Mouse (Mus musculus) heart, postnatal 14 days (tissue): ENCODE measurements at regions not wholly inside any gene's neighbourhood (a gene's known extent, or its start where the extent isn't known, plus 50 kb on each side); places are given as distances from the start of the nearest gene placed in this dataset.

Experiments
- DNase-seq, 2 experiments: peaks; one replicate each; pipeline ENCODE4 v3.0.0; 2021 to 2022
- intact Hi-C: fragments of 180-260 bp; cut with DNase I; formaldehyde crosslinking; loops from one replicate; pipeline ENCODE4 v1.15.1; 2025

DNA sequence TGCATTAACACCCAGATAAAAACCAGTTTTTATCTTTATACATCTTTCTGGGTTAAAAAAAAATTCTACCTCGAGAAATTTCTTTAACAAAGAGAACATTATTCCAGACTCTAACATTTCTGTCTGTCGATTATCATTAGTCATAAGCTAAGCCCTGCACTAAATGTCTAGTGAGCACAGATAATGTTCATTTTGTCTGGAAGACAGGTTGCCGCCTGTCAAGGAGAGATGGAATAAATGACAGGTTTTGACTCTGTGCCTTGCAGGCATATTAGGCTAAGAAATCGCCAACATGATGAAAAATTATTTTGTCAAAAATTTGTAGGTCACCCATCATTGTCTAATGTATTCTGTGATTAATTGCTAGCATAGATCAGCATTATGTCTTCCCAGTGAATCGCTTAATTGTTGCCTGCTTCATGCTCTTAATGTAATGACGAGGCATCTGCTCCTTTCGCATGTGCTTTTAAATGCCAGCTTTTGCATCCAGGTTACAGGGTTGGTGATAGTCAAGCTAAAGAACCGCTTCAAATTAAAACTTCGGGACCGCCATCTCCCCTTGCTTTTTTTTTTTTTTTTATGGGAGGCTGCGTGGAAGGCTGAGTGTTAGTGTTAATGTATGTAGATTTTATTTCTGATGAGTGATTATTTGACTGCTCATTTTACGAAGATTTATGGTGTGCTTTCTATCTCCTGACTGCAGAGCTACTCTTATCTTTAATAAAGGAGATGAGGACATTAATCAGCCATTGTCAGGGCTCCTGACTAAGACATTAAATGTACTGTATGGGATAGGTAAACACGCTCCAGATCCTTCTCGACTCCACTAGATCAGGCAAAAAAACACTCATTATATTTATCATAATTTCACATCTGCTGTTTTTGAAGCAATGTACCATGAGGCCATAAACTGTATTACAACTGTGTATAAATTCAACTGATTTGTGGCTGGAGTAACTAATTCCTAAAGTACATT is 135.9 kb upstream of the Meis2 start:
- intact Hi-C loops: no loop called here
- no peak for DNase-seq

DNA sequence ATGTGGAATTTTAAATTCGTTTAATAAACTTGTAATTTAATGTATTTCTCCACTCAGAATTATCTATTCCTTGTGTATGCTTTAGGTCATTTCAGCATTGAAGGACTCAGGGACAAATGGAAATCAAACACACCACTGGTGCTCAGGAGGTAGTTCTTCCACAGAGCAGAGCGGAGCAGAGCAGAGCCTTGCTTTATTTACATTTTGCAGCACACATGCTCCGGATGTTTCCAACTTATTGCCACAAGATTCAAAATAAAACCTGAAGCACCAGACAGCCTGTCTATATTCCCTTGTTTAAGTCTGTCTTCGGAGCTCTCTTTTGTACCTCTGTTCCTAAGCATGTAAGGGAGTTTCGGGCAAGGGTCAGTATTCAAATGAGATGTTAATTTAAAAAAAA is 135.2 kb upstream of the Meis2 start:
- intact Hi-C loops: no loop called here
- DNase-seq: no peak

DNA sequence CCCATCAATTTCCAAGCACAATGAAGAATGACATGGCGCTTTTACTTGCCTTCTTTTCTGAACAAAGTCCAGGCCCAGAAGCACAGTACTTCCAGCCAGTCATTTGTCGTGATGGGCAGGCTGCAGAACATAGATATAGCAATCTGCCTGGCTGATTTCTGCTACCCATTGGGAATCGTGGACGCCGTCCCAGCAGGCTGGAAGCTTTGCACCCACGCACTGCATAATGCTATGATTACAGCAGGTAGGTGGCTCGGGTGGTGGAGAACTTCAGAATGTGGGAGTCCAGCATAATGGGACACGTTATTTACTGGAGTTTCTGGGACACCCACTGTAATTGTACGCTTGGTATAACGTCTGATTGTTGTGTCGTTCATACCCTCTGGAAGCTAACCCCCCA is 116.2 kb upstream of the Meis2 start:
- DNase-seq: no peak
- intact Hi-C loops: no loop called here

DNA sequence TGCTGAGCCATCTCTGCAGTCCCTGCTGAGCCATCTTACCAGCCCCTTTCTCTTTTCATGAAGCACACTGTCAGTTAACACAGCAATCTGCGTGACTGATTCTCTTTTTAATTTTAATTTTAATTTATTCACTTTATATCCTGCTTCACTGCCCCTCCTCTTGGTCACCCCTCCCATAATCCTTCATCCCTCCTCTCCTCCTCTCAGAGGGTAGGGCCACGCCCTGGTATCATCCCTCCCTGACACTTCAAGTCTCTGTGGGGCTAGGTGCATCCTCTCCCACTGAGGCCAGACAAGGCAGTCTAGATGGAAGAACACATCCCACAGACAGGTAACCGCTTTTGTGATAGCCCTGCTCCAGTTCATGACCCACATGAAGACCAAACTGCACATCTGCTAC is 111.5 kb upstream of the Meis2 start:
- intact Hi-C loops: no loop called here
- DNase-seq: no peak

DNA sequence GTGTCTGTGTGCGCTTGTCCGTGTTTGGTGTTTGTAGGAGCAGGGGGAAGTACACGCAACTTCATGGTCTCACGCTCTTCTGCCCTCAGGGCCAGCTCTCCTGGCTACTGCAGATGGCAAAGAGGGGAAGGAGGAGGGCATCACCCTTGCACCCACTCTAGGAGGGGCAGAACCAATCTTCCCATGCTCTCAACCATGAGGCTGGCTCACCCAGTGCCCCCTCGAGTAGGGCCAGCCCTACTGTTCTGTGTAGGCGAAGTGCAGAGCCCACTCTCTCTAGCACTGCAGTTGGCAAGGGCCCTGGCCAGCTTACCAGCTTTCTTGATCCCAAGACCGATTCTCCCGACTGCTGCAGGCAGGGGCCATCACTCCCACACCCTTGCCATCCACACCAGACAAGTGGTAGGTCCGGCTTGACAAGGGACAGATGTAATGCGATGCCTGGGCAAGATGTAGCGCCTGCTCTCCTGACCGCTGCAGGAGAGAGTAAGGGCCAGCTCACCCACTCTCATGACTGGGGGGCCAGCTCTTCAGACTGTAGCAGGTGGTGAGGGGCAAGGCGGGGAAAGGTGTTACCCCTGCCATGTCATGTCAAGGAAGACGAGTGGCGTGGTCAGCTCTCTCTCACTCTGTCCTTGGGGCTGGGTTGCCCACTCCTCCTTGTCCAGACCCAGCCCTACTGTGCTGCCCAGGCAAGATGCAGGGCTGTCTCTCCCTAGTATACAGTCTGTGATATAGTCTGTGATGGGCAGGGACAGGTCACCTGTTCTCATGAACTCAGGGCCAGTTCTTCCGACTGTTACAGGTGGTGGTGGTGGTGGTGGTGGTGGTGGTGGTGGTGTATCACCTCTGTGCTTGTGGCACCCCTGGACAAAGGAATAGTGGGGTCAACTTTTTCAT is 100.5 kb upstream of the Meis2 start:
- intact Hi-C loops: no loop called here
- no peak for DNase-seq
